Mouse (Mus musculus): ENCODE results near the gene Hmga2. TPM values are rescaled to one million over a fixed set of nuclear protein-coding genes. Genes with fewer than 3 reads are reported as not detected.

Hmga2 gene
- 0.05 and 0.13 TPM in 2 replicates for polyA plus RNA-seq (2012; rRNA removed)

DNA sequence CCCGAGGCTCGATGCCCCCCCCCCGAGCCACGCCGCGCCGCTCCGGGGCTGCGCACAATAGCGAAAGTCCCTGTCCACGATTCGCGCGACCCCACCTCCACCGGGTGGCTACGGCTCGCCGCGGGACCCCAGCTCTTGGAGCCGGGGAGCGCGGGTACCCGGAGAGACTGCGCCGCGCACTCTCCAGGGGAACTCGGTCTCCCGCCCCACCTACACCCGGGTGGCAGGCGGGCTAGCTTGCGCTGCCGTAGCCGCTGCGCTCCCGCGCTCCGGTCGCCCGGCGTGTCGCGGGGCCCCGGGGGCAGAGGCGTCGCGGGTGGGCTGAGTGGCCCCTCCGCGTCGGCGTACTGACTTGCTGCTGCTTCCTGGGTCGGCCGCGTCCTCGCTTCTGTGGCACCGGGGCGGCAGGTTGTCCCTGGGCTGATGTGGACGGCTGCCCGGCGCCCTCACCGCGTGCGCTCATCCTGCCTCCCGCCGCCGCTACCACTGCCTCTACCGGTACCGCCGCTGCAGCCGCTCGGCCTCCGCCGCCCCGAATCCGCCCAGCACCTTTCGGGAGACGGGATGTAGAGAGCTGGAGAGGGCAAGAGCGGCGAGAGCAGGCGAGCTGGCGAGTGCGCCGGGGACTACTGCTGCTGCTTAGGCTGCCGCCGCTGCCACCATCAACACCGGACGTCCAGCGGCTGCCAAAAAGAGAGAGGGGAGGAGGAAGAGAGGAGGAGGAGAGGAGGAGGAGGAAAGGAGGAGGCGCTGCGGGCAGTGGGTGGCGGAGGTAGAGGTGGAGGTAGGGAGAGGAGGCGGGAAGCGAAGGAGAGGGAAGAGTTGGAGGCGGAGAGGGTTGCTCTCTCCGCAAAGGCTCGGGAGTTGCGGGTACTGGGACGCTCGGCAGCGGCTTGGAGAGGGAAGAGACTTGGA is at the start of gene Hmga2:
Gene Hmga2, minus strand, starts transcription at position 869 of the 915 bp plus-strand sequence.
- no peak for DNase-seq (ENCODE audit: low read depth)

- no peak for DNase-seq (ENCODE audit: low read depth)
Measured at GRCm38 (mm10) chr10:120522959-120523358, 46.7 kb upstream of the Hmga2 start.

- DNase-seq (ENCODE audit: low read depth) = no peak
Measured at GRCm38 (mm10) chr10:120521912-120522575, 45.8 kb upstream of the Hmga2 start.

GRCm38 (mm10) chr10:120516311-120516710 is 40.0 kb upstream of the Hmga2 start:
- DNase-seq (ENCODE audit: low read depth) = no peak

GRCm38 (mm10) chr10:120513721-120514120 is 37.5 kb upstream of the Hmga2 start:
- no peak for DNase-seq (ENCODE audit: low read depth)

DNA sequence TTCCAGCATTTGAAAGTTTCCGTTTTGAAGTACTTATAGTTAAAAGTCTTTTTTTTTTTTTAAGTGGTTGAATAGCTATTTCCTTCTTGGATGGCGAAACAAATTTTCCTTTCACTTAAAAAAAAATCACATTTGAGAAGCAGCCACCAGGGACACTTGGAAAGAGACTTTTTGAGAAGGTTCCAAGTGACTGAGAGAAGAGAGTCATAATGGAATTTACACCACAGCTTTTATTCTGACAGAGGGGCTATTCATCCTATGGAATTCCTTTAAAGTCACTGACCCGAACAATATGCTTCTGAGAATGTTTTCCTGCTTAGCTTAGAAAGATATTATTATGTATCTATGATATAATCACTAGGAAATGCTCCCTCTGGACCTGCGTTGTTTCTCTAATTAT is 36.7 kb upstream of the Hmga2 start:
- no peak for DNase-seq (ENCODE audit: low read depth)

GRCm38 (mm10) chr10:120512121-120512520 is 35.9 kb upstream of the Hmga2 start:
- DNase-seq (ENCODE audit: low read depth) = no peak

GRCm38 (mm10) chr10:120503959-120504358 is 27.7 kb upstream of the Hmga2 start:
- DNase-seq (ENCODE audit: low read depth) = no peak

DNA sequence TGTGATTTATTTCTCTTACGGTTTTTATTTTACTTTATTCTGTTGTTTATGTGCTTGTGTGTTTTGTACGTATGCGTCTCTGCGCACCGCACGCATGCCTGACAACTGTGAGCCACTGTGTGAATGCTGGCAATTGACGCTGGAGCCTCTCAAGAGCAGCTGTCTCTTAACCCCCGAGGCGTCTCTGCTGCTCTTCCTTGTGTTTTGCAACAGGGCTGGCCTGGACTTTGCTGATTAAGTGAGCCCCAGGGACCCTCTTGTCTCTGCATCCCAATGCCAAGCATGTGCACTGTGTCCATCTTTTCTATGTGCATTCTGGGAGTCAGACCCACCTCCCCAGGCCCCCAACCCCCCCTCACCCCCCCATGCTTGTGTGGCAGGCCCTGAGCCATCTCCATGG is 24.5 kb upstream of the Hmga2 start:
- no peak for DNase-seq (ENCODE audit: low read depth)

GRCm38 (mm10) chr10:120498086-120498485 is 21.8 kb upstream of the Hmga2 start:
- no peak for DNase-seq (ENCODE audit: low read depth)

DNA sequence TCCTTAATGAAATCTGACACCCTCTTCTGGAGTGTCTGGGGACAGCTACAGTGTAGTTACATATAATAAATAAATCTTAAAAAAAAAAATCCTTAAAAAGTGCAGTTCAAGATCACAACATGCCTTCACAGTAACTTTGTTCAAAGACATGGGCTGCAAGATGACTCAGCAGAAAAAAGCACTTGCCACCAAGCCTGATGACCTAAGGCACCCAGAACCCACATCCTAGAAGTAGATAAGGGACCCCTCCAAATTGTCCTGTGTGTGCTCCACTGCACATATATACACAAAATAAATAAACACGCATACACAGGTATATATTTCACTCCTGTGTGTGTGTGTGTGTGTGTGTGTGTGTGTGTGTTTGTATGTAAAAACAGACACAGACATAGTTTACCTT is 18.4 kb upstream of the Hmga2 start:
- no peak for DNase-seq (ENCODE audit: low read depth)

DNA sequence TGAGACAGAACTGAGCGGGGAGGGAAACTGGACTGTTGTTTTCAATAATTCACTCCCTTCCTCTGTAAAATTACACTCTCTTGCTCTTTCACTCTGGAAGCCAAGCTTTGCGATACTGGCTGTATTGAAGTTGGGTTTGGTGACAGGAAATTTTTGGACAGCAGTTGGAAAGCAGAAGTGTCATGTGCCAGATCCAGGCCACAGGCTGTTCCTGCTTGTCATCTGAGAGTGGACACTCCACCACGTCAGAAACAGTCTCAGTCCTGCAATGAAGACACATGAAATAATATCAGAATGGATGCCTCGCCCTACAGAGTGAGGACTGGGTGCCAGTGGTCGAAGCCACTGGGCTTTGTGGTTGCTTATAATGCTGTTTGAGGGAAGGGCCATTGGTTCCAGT is 15.2 kb upstream of the Hmga2 start:
- no peak for DNase-seq (ENCODE audit: low read depth)

GRCm38 (mm10) chr10:120489611-120490010 is 13.3 kb upstream of the Hmga2 start:
- no peak for DNase-seq (ENCODE audit: low read depth)

DNA sequence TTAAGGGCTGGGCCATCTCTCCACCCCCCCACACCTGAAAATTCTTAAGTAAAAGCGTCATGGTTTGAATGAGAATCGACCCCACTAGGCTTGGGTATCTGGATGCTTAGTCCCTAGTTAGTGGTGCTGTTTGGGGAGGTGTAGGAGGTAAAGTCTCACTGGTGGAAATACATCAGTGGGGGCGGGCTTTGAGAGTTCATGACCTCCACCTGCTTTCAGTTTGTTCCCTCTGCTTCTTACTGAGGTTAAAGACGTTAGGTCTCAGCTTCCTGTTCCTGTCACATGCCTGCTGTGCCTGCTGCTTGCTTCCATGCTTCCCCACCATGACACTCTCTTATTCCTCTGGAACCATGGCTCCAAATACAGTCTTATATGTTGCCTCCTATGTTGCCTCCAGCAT is 12.3 kb upstream of the Hmga2 start:
- DNase-seq (ENCODE audit: low read depth) = no peak

DNA sequence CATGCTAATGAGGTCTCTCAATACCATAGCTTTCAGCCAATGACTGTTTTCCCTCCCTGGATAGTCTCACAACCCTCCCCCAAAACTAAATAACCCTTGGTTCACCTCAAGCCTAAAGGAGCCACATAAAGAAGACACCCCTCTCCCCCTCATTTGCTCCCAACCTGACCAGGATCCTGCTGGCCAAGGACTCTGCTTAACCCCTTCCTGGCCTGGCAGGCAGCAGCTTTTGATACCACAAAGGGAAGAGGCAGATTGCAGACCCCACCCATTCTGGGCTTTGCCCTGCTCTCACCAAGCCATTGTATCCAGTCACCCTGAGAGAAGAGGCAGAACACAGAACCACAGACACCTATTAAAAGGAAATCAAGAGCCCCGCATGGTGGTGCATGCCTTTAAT is 11.6 kb upstream of the Hmga2 start:
- DNase-seq (ENCODE audit: low read depth) = no peak

GRCm38 (mm10) chr10:120485461-120485860 is 9.2 kb upstream of the Hmga2 start:
- no peak for DNase-seq (ENCODE audit: low read depth)

GRCm38 (mm10) chr10:120484144-120484543 is 7.9 kb upstream of the Hmga2 start:
- DNase-seq (ENCODE audit: low read depth) = no peak

DNA sequence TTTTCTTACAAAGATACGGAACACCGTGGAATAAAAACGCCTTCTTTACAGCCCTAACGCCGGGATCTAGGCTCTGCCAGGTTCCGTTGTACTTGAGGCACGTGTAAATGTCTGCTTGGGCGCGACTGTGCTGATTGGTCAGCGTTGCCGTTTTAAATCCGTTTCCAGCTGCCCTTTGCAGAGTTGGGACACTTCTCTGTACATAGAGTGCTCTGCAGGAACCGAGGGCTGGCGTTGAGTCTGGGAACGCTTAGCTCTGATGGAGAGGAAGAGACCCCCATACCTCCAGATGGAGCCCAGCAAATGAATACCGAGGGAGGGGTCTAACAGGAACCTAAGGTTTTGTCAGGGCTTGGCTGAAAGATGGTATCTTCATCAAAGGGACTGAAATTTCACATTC is 1.9 kb upstream of the Hmga2 start:
- DNase-seq (ENCODE audit: low read depth) = no peak

- no peak for DNase-seq (ENCODE audit: low read depth)
Measured at GRCm38 (mm10) chr10:120477501-120477900, 1.2 kb upstream of the Hmga2 start.

DNA sequence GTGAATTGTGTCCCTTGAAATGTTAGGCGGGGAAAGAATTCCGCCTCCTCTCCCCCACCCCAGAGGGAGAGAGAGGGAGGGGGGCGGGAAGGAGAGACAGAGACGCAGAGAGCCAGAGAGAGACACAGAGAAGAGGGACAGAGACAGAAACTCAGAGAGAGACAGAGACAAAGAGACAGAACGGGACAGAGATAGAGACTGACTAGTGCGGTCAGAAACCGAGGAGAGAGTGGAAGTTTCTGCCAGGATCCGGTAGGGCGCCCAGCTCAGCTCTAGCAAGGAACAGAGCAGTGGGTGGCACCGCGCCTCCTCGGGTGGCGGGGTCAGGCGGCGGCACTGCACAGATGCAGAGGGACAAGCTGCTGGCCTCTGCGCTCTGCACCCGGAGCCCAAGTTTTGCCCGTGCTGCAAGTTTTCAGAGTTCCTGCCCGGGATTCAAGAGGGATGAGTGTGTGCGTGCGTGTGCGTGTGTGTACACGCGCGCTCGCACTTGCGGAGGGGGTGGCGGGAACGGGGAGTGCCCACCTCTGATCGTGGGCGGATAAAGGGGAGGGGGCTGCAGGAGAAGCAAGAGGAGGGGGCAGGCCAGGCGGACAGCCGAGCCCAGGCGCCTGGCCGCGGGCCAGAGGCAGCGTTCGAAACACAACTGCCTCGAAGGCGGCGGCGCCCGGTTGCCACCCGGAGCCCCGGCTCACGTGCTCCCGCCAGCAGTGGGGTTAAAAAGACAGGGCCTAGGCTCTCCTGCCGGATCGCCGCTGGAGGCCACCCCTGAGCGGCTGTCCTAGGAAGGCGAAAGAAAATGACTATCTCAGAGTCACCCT is 457 bp upstream of the Hmga2 start:
- no peak for DNase-seq (ENCODE audit: low read depth)

DNA sequence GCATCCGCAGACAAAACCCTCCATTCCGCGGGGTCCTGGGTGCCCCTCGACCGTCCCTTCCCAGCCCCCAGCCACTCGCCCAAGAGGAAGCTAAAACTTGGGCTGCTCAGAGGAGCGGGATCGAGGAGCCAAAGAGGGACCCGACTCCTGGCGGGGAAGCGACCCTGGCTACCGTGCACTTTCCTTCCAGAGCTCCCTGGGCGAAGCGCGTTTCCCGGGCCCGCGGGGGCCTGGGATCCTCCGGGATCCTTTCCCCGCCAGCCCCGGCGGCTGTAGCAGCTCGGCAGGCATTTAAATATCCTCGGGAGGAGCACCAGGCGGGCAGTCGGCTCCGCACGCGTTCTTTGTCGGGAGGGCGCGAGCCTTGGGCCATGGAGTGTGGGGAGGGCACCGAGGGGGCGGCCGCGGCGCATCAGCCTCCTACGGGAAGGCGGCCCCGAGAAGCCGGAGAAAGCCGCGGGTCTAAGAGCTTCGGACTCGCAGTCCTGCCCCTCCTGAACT is 1.2 kb downstream of the Hmga2 start:
- no peak for DNase-seq (ENCODE audit: low read depth)

DNA sequence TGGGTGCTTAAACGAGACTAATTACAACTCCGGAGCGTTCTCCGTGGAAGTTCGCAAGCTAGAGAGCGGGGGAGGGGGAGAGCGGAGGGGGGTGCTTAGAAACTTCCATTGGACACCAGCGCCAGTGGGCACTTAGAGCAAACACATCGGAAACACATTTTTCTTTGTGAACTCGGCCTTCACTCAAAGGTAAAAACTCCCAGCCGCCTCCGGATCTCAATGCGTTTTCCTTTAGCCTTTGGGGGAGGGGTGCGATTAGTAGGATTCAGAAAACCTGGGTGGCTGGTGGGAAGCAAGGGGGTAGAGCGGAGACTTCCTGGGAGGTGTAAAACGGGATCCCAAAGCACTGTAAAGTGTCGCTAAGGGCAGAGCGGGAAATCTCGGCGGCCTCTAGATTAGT is 2.0 kb downstream of the Hmga2 start:
- DNase-seq (ENCODE audit: low read depth) = no peak

Measured in gonadal fat pad, adult 2 months (tissue).